Mouse (Mus musculus) adrenal gland, postnatal 14 days (tissue): ENCODE results near the gene Klhl3. TPM values are rescaled to one million over a fixed set of nuclear protein-coding genes. Genes with fewer than 3 reads are reported as not detected.

ENCODE experiments used
- DNase-seq: peaks from one replicate; pipeline ENCODE4 v3.0.0; 2021; ENCODE audit warnings: mixed read lengths
- total RNA-seq: library from RNA; stranded (reverse); gene quantifications from 2 replicates; pipeline ENCODE4 v1.2.3, GENCODE M21; 2021

Gene Klhl3
- total RNA-seq, 1 experiment from 2014 or later, result 2.4 TPM

- DNase-seq, result no peak
Observed at GRCm38 (mm10) chr13:58124989-58125388, 11.6 kb upstream of the Klhl3 start.

- no peak for DNase-seq
Observed at GRCm38 (mm10) chr13:58124278-58124677, 10.9 kb upstream of the Klhl3 start.

- no peak for DNase-seq
Observed at GRCm38 (mm10) chr13:58123381-58123780, 10.0 kb upstream of the Klhl3 start.

GRCm38 (mm10) chr13:58122786-58123297, 9.4 kb upstream of the Klhl3 start:
- DNase-seq, result no peak

GRCm38 (mm10) chr13:58117318-58118017, 4.1 kb upstream of the Klhl3 start:
- DNase-seq, result peak; percentile 91

- no peak for DNase-seq
Observed at GRCm38 (mm10) chr13:58116801-58117200, 3.4 kb upstream of the Klhl3 start.

GRCm38 (mm10) chr13:58115227-58115626, 1.8 kb upstream of the Klhl3 start:
- DNase-seq, result peak; percentile 53

- DNase-seq, result peak; percentile 65
Observed at GRCm38 (mm10) chr13:58112601-58113041, 771 bp downstream of the Klhl3 start.

GRCm38 (mm10) chr13:58112191-58112590, 1.2 kb downstream of the Klhl3 start:
- no peak for DNase-seq

GRCm38 (mm10) chr13:58111306-58111705, 2.1 kb downstream of the Klhl3 start:
- no peak for DNase-seq

- DNase-seq, result peak; percentile 65
Observed at GRCm38 (mm10) chr13:58090643-58091042, 22.7 kb downstream of the Klhl3 start.

GRCm38 (mm10) chr13:58084396-58084795, 29.0 kb downstream of the Klhl3 start:
- no peak for DNase-seq

GRCm38 (mm10) chr13:58083521-58083920, 29.9 kb downstream of the Klhl3 start:
- DNase-seq, result no peak

- DNase-seq, result no peak
Observed at GRCm38 (mm10) chr13:58083048-58083447, 30.3 kb downstream of the Klhl3 start.

- DNase-seq, result peak; percentile 47
Observed at GRCm38 (mm10) chr13:58078361-58078760, 35.0 kb downstream of the Klhl3 start.

GRCm38 (mm10) chr13:58074881-58075280, 38.5 kb downstream of the Klhl3 start:
- DNase-seq, result no peak

- DNase-seq, result no peak
Observed at GRCm38 (mm10) chr13:58074466-58074865, 38.9 kb downstream of the Klhl3 start.

- no peak for DNase-seq
Observed at GRCm38 (mm10) chr13:58073254-58073882, 40.0 kb downstream of the Klhl3 start.

GRCm38 (mm10) chr13:58071209-58071608, 42.2 kb downstream of the Klhl3 start:
- no peak for DNase-seq

GRCm38 (mm10) chr13:58070504-58070903, 42.9 kb downstream of the Klhl3 start:
- DNase-seq, result peak; percentile 38

GRCm38 (mm10) chr13:58068421-58069209, 44.8 kb downstream of the Klhl3 start:
- DNase-seq, result no peak

- peak; percentile 81 for DNase-seq
Observed at GRCm38 (mm10) chr13:58067540-58068103, 45.8 kb downstream of the Klhl3 start.
